Mouse (Mus musculus): ENCODE results near the gene Scfd2. TPM values are rescaled to one million over a fixed set of nuclear protein-coding genes. Genes with fewer than 3 reads are reported as not detected.
A peak's percentile ranks its signal among the peaks of the same experiment; 100 is the strongest.

Scfd2 gene
- polyA plus RNA-seq, 1 experiment from 2014 or later: 17.7 TPM

DNA sequence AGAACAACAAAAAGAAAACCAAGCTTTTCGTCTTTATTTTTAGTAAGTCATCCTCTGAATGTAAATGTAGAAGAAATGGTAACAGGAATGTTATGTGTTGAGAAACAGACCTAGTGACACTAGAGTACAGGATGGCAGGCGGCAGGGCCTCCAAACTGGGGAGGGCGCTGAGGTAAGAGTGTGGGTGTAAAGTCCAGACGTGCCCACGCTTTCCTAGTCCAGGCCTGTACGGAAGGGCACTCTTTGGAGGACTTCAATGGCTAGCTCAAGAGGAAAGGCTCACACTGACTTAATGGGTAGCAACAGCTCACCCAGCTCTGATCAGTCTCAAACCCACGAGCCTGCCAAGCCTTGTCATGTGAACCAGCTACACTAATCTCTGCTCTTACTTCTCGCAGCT lies 93.2 kb downstream of the Scfd2 start:
- no peaks in the 10 kb centered on the region for H3K36me3 ChIP-seq (ENCODE audit: control insufficient read depth, insufficient read depth, low read length)
- H3K27ac ChIP-seq (ENCODE audit: low read length): no peak overlapping the region
- H3K4me1 ChIP-seq (ENCODE audit: control insufficient read depth, insufficient read depth, low read length): no peaks in the 10 kb centered on the region
- no peak overlapping the region for H3K4me3 ChIP-seq (ENCODE audit: low read length)
- no peak overlapping the region for H3K9ac ChIP-seq (ENCODE audit: low read depth, low read length)
- no peaks in the 10 kb centered on the region for H3K27me3 ChIP-seq (replicated peaks; ENCODE audit: control insufficient read depth, insufficient read depth, low read length)
- WGBS: 81% methylated on average over 8 of the region's 8 CpGs
- H3K4me2 ChIP-seq (ENCODE audit: low read depth, low read length): no peak overlapping the region
- no peak for ATAC-seq
- no peaks in the 10 kb centered on the region for H3K9me3 ChIP-seq (ENCODE audit: control insufficient read depth, low read length)

DNA sequence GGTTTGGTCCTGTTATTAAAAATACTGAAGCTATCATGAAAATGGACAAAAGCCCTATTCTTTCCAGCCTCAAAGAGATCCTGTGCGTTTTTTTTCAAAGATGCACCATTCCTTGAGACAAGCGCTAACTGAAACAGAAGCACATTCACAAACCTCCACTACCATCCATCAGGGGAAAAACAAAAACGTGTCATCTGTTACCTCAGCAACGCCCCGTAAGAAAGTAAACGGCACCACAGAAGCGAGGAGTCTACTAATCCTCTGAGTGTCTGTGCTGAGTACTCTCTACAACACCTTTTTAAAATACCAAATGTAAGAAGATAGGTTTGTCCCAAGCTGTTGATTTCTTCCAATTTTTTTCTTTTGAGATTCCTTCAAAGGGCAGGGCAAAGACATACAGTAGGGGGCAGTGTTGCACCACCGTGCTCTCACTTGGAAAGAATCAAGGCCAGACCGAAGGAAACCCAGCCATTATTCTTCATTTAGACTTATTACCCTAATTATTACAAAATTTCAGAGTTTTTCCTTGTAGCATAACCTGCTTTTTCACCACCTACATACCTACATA lies 97.9 kb downstream of the Scfd2 start:
- Histone ChIP-seq H3K36me3 (ENCODE audit: control insufficient read depth, insufficient read depth, low read length) (no peaks in the 10 kb centered on the region), H3K9ac (ENCODE audit: low read depth, low read length) (no peak overlapping the region), H3K4me2 (ENCODE audit: low read depth, low read length) (0 out of 2 replicates have a peak overlapping the region, but pooled peaks have one; percentile 23), H3K4me1 (ENCODE audit: control insufficient read depth, insufficient read depth, low read length) (no peaks in the 10 kb centered on the region), H3K9me3 (ENCODE audit: control insufficient read depth, low read length) (no peaks in the 10 kb centered on the region), H3K4me3 (ENCODE audit: low read length) (no peak overlapping the region; the same call in 1 of the 2 replicates), H3K27ac (ENCODE audit: low read length) (no peak overlapping the region), H3K27me3 (replicated peaks; ENCODE audit: control insufficient read depth, insufficient read depth, low read length) (no peaks in the 10 kb centered on the region)
- WGBS: 10% methylated on average over 9 of the region's 9 CpGs
- ATAC-seq: no peak

DNA sequence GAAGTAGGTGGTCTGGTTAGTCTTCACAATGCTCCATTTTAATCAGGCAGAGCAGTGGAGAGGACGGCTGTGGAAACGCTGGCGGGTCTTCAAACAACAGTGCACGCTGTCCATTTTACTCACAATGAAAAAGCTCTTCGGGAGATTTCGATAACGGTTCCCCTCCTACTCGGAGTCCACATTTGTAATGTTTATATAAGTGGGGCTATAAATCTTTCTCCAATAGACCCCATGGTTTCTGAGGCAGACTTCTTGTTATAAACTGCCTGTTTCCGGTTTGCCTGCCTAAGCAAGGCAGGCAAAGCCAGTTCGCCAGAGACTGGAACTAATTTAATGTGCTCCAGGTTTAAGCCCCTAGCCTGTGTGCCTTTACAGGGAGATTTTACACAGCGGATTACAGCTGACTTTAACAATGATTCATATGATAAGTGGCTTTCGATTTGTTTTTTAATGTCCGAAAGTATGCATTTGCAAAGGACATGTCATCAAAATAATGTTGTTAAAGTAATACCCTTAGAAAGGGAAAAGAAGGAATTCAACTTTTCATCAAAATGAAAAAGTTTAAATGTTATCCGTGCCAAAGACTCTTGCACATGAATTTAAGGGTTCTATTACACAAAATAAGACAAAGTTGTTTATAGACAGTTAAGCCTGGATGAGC lies 98.5 kb downstream of the Scfd2 start:
- ATAC-seq: peak; percentile 11; the same call in 1 of the 2 replicates
- H3K4me2 ChIP-seq (ENCODE audit: low read depth, low read length): peak overlapping the region; percentile 28
- WGBS: 15% methylated on average over 14 of the region's 14 CpGs
- H3K4me3 ChIP-seq (ENCODE audit: low read length): peak overlapping the region; percentile 16; the same call in 1 of the 2 replicates
- no peaks in the 10 kb centered on the region for H3K36me3 ChIP-seq (ENCODE audit: control insufficient read depth, insufficient read depth, low read length)
- H3K9ac ChIP-seq (ENCODE audit: low read depth, low read length): no peak overlapping the region
- H3K4me1 ChIP-seq (ENCODE audit: control insufficient read depth, insufficient read depth, low read length): no peaks in the 10 kb centered on the region
- H3K9me3 ChIP-seq (ENCODE audit: control insufficient read depth, low read length): no peaks in the 10 kb centered on the region
- no peaks in the 10 kb centered on the region for H3K27me3 ChIP-seq (replicated peaks; ENCODE audit: control insufficient read depth, insufficient read depth, low read length)
- 0 out of 2 replicates have a peak overlapping the region, but pooled peaks have one; percentile 11 for H3K27ac ChIP-seq (ENCODE audit: low read length)

DNA sequence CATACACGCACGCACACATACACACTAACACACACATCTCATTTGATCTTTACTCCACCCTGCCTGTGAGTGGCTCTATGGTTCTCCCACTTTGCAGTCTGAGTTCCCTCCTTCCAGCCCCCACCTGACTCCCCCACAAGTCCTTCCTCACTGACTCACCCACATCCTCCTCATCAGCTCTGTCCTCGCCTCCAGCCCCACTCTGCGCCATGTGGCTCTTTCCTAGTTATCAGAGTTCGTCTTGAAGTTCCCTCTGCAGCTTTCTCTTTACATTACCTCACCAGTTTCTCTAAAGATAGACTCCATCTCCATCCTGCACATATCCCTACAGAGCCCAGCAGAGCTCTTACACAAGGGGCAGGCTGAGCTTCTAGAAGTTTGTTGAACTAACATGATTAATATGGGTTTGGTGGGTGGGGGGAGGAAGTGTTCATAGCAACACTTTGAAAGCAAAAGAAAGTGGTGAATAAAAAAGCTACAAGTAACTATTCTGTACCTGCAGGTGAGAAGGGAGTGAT lies 110.9 kb downstream of the Scfd2 start:
- H3K36me3 ChIP-seq (ENCODE audit: control insufficient read depth, insufficient read depth, low read length): no peaks in the 10 kb centered on the region
- H3K4me1 ChIP-seq (ENCODE audit: control insufficient read depth, insufficient read depth, low read length): no peaks in the 10 kb centered on the region
- no peak overlapping the region for H3K4me2 ChIP-seq (ENCODE audit: low read depth, low read length)
- 71% methylated on average over 5 of the region's 5 CpGs for WGBS
- no peaks in the 10 kb centered on the region for H3K9me3 ChIP-seq (ENCODE audit: control insufficient read depth, low read length)
- H3K9ac ChIP-seq (ENCODE audit: low read depth, low read length): no peak overlapping the region
- ATAC-seq: no peak
- no peaks in the 10 kb centered on the region for H3K27me3 ChIP-seq (replicated peaks; ENCODE audit: control insufficient read depth, insufficient read depth, low read length)
- H3K4me3 ChIP-seq (ENCODE audit: low read length): no peak overlapping the region
- no peak overlapping the region for H3K27ac ChIP-seq (ENCODE audit: low read length)

DNA sequence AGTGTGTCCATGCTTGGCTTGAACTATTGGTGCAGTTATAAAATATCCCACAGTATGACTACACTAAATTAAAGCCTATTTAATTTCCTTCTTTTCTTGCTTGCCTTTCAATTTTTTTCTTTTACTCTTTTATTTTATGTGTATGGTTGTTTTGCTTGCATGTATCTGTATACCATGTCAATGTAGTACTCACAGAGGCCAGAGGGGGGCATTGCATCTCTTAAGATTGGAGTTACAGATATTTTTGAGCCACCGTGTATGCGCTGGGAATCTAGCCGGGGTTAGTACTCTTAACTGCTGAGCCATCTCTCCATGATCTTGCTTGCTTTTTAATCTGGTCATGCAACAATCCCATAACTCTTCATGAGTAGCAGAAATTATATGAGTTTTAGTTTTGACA lies 119.0 kb downstream of the Scfd2 start:
- Histone ChIP-seq H3K27ac (ENCODE audit: low read length) (no peak overlapping the region), H3K9ac (ENCODE audit: low read depth, low read length) (no peak overlapping the region), H3K4me1 (ENCODE audit: control insufficient read depth, insufficient read depth, low read length) (no peaks in the 10 kb centered on the region), H3K4me3 (ENCODE audit: low read length) (no peak overlapping the region), H3K27me3 (replicated peaks; ENCODE audit: control insufficient read depth, insufficient read depth, low read length) (no peaks in the 10 kb centered on the region), H3K36me3 (ENCODE audit: control insufficient read depth, insufficient read depth, low read length) (no peaks in the 10 kb centered on the region), H3K4me2 (ENCODE audit: low read depth, low read length) (no peak overlapping the region), H3K9me3 (ENCODE audit: control insufficient read depth, low read length) (no peaks in the 10 kb centered on the region)
- WGBS: 97% methylated on average over 3 of the region's 3 CpGs
- ATAC-seq: no peak

DNA sequence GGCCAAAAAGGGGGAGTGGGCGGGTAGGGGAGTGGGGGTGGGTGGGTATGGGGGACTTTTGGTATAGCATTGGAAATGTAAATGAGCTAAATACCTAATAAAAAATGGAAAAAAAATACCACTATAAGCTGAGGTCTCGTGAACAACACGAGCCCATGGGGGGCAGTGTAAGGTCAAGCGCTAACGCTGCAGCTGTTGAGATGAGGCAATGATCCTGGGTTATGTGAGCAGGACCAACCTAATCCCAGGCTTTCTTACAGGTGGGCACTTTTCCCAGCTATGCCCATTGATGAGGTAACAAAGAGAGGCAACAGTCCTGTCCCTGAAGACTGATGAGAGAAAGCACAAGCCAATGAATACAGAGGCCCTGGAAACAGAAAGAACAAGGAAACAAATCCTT lies 126.7 kb downstream of the Scfd2 start:
- WGBS: 92% methylated on average over 4 of the region's 5 CpGs

DNA sequence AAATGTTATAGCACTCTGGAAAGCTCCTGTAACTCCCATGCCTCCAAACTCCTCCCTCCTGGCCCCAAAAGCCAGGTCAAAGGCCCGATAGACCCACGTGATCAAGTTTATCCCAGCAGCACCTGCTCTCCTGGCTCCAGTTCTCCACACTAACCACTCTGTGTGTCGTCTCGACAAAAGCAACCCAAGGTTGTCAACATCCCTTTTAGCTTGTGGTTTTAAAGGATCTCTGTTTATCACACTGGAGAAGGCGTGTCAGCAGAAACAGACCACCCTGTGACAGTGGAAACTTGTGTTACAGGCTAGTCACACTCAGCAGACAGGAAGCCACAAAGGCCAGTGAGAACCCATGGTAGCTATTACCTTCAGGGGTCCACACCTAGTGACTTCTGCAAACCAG lies 127.5 kb downstream of the Scfd2 start:
- Histone ChIP-seq H3K9me3 (ENCODE audit: control insufficient read depth, low read length) (no peaks in the 10 kb centered on the region), H3K4me2 (ENCODE audit: low read depth, low read length) (no peak overlapping the region), H3K27me3 (replicated peaks; ENCODE audit: control insufficient read depth, insufficient read depth, low read length) (no peaks in the 10 kb centered on the region), H3K27ac (ENCODE audit: low read length) (no peak overlapping the region), H3K36me3 (ENCODE audit: control insufficient read depth, insufficient read depth, low read length) (no peaks in the 10 kb centered on the region), H3K9ac (ENCODE audit: low read depth, low read length) (no peak overlapping the region), H3K4me1 (ENCODE audit: control insufficient read depth, insufficient read depth, low read length) (no peaks in the 10 kb centered on the region), H3K4me3 (ENCODE audit: low read length) (no peak overlapping the region)
- 63% methylated on average over 5 of the region's 5 CpGs for WGBS
- ATAC-seq: no peak

More for the DNA sequence above, 126.7 kb downstream of the Scfd2 start:
- no peak overlapping the region for H3K4me3 ChIP-seq (ENCODE audit: low read length)
- no peak overlapping the region for H3K27ac ChIP-seq (ENCODE audit: low read length)
- no peaks in the 10 kb centered on the region for H3K27me3 ChIP-seq (replicated peaks; ENCODE audit: control insufficient read depth, insufficient read depth, low read length)
- H3K9me3 ChIP-seq (ENCODE audit: control insufficient read depth, low read length): no peaks in the 10 kb centered on the region
- H3K9ac ChIP-seq (ENCODE audit: low read depth, low read length): no peak overlapping the region
- H3K4me1 ChIP-seq (ENCODE audit: control insufficient read depth, insufficient read depth, low read length): no peaks in the 10 kb centered on the region
- ATAC-seq: no peak
- no peaks in the 10 kb centered on the region for H3K36me3 ChIP-seq (ENCODE audit: control insufficient read depth, insufficient read depth, low read length)
- no peak overlapping the region for H3K4me2 ChIP-seq (ENCODE audit: low read depth, low read length)

DNA sequence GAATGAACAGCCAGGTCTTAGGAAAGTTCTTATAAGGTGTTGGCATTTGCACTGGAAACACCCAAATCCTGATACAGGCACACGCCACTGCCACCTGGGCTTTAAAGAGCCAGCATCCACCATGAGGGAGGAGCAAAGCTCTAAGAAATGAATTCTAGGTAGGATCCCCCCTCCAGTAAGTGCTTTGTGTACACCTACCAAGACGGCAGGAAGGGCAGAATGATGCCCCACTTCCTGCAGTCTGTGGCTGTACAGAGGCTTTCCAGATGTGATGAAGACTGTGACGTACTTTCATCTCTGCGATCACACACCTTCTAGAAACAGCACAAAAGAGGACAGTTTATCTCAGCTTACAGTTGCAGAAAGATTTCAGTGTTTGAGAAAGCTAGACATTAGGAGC lies 128.9 kb downstream of the Scfd2 start:
- Histone ChIP-seq H3K9ac (ENCODE audit: low read depth, low read length) (no peak overlapping the region), H3K4me3 (ENCODE audit: low read length) (no peak overlapping the region), H3K27me3 (replicated peaks; ENCODE audit: control insufficient read depth, insufficient read depth, low read length) (no peaks in the 10 kb centered on the region), H3K9me3 (ENCODE audit: control insufficient read depth, low read length) (no peaks in the 10 kb centered on the region), H3K4me2 (ENCODE audit: low read depth, low read length) (no peak overlapping the region), H3K36me3 (ENCODE audit: control insufficient read depth, insufficient read depth, low read length) (no peaks in the 10 kb centered on the region), H3K4me1 (ENCODE audit: control insufficient read depth, insufficient read depth, low read length) (no peaks in the 10 kb centered on the region), H3K27ac (ENCODE audit: low read length) (no peak overlapping the region)
- 65% methylated on average over 4 of the region's 4 CpGs for WGBS
- ATAC-seq: no peak

DNA sequence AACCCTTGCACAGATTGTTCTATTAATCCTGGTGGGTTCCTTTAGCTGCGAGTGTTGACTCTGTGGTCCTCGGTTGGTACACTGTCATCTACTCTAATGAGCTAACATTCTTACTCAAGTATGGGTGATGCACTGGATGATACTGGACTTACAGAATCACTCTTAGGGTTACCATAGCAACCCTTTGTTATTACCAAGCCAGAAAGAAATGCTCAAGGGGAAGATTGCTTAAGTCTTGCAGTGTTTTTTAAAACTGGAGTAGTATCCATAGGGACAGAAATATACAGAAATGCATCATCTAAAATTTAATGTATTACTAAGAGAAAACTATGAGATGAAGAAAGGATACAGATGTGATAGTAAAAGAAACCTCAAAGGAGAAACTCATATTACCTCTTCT lies 139.8 kb downstream of the Scfd2 start:
- WGBS: 68% methylated on average over 2 of the region's 2 CpGs

More for the DNA sequence above, 139.8 kb downstream of the Scfd2 start:
- Histone ChIP-seq H3K4me3 (ENCODE audit: low read length) (no peak overlapping the region), H3K4me1 (ENCODE audit: control insufficient read depth, insufficient read depth, low read length) (peaks cover 21% of the 10 kb centered on the region), H3K36me3 (ENCODE audit: control insufficient read depth, insufficient read depth, low read length) (no peaks in the 10 kb centered on the region), H3K27ac (ENCODE audit: low read length) (no peak overlapping the region), H3K9me3 (ENCODE audit: control insufficient read depth, low read length) (no peaks in the 10 kb centered on the region), H3K9ac (ENCODE audit: low read depth, low read length) (no peak overlapping the region), H3K27me3 (replicated peaks; ENCODE audit: control insufficient read depth, insufficient read depth, low read length) (no peaks in the 10 kb centered on the region), H3K4me2 (ENCODE audit: low read depth, low read length) (no peak overlapping the region)
- no peak for ATAC-seq

Data from intestine, embryonic 16.5 days (tissue).